Mouse (Mus musculus) layer of hippocampus, adult 6 months (tissue): ENCODE results near the gene Gm13757. TPM values are rescaled to one million over a fixed set of nuclear protein-coding genes. Genes with fewer than 3 reads are reported as not detected.

ENCODE experiments used
- long read RNA-seq, 2 experiments: library from polyadenylated mRNA; unstranded; transcript quantifications; one replicate each; pipeline ENCODE4 v2.0.0; 2019 to 2020
- polyA plus RNA-seq: library from polyadenylated mRNA; unstranded; fragments of <200 nt; fragmentation: Nextera tagmentation; gene quantifications from 2 replicates; pipeline ENCODE4 v1.2.3, GENCODE M21; 2021

The Gm13757 gene
- polyA plus RNA-seq: not detected in 2 replicates
- long read RNA-seq, experiment 1: 0 reads
- long read RNA-seq, experiment 2: 0 reads

DNA sequence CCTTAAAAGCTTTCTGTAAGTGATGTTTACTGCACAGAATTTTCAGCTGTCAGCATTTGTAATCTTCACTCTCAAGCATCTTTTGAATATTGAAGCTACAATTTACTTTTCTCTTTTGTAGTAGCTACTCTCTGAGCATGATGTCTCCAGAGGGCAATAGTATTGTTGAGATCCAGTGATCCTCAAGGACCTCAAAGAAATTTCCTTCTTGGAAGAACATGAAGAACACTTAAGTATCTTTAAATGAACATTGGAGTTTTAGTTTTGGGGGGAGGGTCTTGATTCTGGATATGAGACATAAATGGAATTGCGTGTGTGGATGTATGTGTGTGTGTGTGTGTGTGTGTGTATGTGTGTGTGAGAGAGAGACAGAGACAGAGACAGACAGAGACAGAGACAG is at the start of gene Gm13757:
TSS of gene Gm13757 (minus strand) at position 101 of the 400 bp plus-strand sequence.

DNA sequence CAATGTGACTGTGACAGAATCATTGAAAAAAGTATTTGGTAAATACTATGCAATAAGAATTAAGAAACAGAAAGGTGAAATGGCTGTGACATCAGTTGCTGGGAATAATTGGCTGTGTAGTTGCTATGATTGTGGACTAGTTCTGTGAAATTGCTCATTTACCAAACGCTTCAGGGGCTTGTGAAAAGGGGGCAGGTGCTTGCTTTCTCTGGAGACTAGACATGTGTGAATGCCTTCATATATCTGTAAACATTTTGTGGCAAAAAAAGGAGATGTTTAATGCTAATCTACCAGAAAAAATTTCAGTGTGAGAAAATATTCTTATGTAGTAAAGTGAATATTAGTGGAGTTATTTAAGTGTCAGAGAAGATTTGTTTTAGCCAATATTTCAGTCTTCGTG is 44.1 kb upstream of the Gm13757 start, which contains the start of gene Olfr1185-ps1:
TSS of gene Olfr1185-ps1 (plus strand) at position 301 of the 400 bp plus-strand sequence.

DNA sequence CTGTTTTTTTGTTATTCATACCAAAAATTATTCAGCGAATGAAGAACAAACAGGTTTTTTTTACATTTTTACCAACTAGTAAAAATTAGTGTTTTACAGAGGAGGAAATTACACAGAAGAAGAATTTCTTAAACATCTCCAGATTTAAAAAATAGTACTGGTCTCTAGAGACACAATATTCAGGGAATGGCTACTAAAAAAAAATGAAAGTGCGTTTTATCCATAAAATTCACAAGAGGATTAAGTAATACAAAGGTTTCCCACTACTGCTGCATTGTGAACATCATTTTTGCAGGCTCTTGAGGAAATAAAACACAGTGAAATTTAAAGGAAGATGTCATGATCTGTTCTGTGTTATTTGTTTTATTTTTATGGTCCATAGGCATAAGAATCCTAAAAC is 34.4 kb upstream of the Gm13757 start, which contains the start of gene Olfr1184:
TSS of gene Olfr1184 (plus strand) at position 301 of the 400 bp plus-strand sequence.

DNA sequence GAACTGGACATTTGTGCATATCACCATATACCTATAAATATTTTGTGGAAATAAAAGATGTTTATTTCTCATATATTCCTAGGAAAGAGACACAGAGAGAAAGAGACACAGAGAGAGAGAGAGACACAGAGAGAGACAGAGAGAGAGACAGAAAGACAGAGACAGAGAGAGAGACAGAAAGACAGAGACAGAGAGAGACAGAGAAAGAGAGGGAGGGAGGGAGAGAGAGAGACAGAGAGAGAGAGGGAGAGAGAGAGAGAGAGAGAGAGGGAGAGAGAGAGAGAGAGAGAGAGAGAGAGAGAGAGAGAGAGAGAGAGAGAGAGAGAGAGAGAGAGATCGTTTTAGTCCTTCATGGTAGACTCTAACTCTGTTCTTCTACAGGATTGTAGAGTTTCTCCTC is 5.6 kb upstream of the Gm13757 start, which contains the start of gene Olfr1183:
TSS of gene Olfr1183 (plus strand) at position 301 of the 400 bp plus-strand sequence.

DNA sequence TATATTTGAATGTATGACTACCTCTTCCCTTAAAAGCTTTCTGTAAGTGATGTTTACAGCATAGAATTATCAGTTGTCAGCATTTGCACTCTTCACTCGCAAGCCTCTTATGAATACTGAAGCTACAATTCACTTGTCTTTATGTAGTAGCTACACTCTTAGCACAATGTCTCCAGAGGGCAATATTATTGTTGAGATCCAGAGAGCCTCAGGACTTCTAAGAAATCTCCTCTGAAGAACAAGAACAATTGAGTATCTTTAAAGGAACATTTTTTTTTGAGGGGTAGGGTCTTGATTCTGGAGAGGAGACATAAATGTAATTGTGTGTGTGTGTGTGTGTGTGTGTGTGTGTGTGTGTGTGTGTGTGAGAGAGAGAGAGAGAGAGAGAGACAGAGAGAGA is 22.9 kb downstream of the Gm13757 start, which contains the start of gene Olfr1181:
TSS of gene Olfr1181 (minus strand) at position 101 of the 400 bp plus-strand sequence.

DNA sequence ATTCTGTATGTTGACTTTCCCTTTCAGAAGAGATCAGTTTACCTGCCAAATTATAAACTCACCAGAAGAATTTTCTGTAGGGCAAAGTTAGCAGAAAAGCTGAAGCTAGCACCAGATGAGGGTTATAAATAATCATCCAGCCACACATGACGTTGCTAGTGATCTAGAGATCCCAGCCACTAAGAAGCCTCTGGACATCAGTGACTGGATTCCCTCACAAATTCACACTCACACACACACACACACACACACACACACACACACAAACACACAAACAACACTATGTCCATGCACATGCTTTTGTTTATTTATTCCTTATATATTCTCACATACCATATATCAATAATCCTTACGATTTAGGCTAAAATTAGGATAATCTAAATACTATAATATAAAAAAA is 29.9 kb downstream of the Gm13757 start, which contains the start of gene Olfr1180:
TSS of gene Olfr1180 (minus strand) at position 101 of the 400 bp plus-strand sequence.

DNA sequence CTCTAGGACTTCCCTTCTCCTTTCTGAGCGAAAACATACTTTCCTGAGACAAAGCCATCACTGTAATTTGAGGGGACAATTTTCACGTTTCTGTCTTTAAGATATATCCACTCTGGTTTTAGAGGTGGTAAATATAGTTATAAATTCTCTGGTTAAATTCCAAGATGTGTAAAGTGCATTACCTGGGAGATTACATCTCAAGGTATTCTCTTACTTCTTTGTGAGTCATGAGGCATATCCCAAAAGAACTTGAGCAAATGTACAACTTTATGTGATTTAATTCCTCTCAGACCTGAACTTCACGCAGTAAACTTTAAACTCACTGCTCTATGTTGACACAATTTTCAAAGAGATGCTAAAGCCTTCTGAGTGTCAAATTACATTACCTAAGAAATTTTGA is 42.6 kb downstream of the Gm13757 start, which contains the start of gene Olfr1179:
TSS of gene Olfr1179 (minus strand) at position 101 of the 400 bp plus-strand sequence.

Other genes with a start within 250 kb of the Gm13757 start
- gene Olfr1170, start 220.8 kb downstream of the Gm13757 start, polyA plus RNA-seq: not detected in 2 replicates
- not detected in 2 replicates for gene Olfr1173, start 169.3 kb downstream of the Gm13757 start, polyA plus RNA-seq
- gene Olfr1174-ps, start 134.0 kb downstream of the Gm13757 start, polyA plus RNA-seq: not detected in 2 replicates
- gene Olfr1175-ps, start 121.9 kb downstream of the Gm13757 start, polyA plus RNA-seq: not detected in 2 replicates
- gene Olfr1176, start 112.4 kb downstream of the Gm13757 start, polyA plus RNA-seq: not detected in 2 replicates
- not detected in 2 replicates for gene Olfr1177-ps, start 102.6 kb downstream of the Gm13757 start, polyA plus RNA-seq
- not detected in 2 replicates for gene Olfr1178, start 62.1 kb downstream of the Gm13757 start, polyA plus RNA-seq
- not detected in 2 replicates for gene Olfr1179, start 42.7 kb downstream of the Gm13757 start, polyA plus RNA-seq
- not detected in 2 replicates for gene Olfr1180, start 30.0 kb downstream of the Gm13757 start, polyA plus RNA-seq
- not detected in 2 replicates for gene Olfr1181, start 23.0 kb downstream of the Gm13757 start, polyA plus RNA-seq
- gene Olfr1183, start 5.7 kb upstream of the Gm13757 start, polyA plus RNA-seq: not detected in 2 replicates
- gene Olfr1184, start 34.5 kb upstream of the Gm13757 start, polyA plus RNA-seq: not detected in 2 replicates
- gene Olfr1185-ps1, start 44.2 kb upstream of the Gm13757 start, polyA plus RNA-seq: not detected in 2 replicates
- gene Olfr1186, start 69.4 kb upstream of the Gm13757 start, polyA plus RNA-seq: not detected in 2 replicates
- not detected in 2 replicates for gene Olfr1188, start 107.8 kb upstream of the Gm13757 start, polyA plus RNA-seq
- gene Olfr1189, start 137.3 kb upstream of the Gm13757 start, polyA plus RNA-seq: not detected in 2 replicates
- not detected in 2 replicates for gene Olfr1191-ps1, start 191.4 kb upstream of the Gm13757 start, polyA plus RNA-seq
- gene Olfr1192-ps1, start 199.4 kb upstream of the Gm13757 start, polyA plus RNA-seq: not detected in 2 replicates
- gene Olfr1193, start 226.5 kb upstream of the Gm13757 start, polyA plus RNA-seq: not detected in 2 replicates
- not detected in 2 replicates for gene Olfr1195, start 240.1 kb upstream of the Gm13757 start, polyA plus RNA-seq